Mouse (Mus musculus) limb, embryonic 11.5 days (tissue): ENCODE data around the gene Zc3h8. TPM values are rescaled to one million over a fixed set of nuclear protein-coding genes. Genes with fewer than 3 reads are reported as not detected.

ENCODE experiments used
- ATAC-seq: fragments of 200-750 bp; cut with Nextera tagmentation; 2 replicates; pipeline ENCODE4 v1.8.0; 2017; ENCODE audit warnings: low read depth; ENCODE audit not compliant: insufficient number of reproducible peaks, low FRiP score, low TSS enrichment
- DNase-seq: peaks from one replicate; pipeline ENCODE4 v3.0.0-alpha.2; 2015; ENCODE audit warnings: low spot score
- H3K27ac ChIP-seq: fragments of 300-500 bp; sonication (generic); replicated peaks from 2 replicates; pipeline ENCODE4 v1.5.1; 2014; ENCODE audit warnings: low read depth, mild to moderate bottlenecking, low read length
- H3K27me3 ChIP-seq: fragments of 300-500 bp; sonication (generic); 2 replicates; pipeline ENCODE4 v1.6.1; 2014; ENCODE audit warnings: mild to moderate bottlenecking, low read length, mixed read lengths; ENCODE audit not compliant: control insufficient read depth, insufficient read depth
- H3K36me3 ChIP-seq: fragments of 300-500 bp; sonication (generic); 2 replicates; pipeline ENCODE4 v1.6.1; 2014; ENCODE audit warnings: mild to moderate bottlenecking, low read length, moderate library complexity, mixed read lengths; ENCODE audit not compliant: control insufficient read depth, insufficient read depth
- H3K4me1 ChIP-seq: fragments of 300-500 bp; sonication (generic); 2 replicates; pipeline ENCODE4 v1.6.1; 2014; ENCODE audit warnings: low read length, mixed read lengths; ENCODE audit not compliant: control insufficient read depth, insufficient read depth
- H3K4me2 ChIP-seq: fragments of 300-500 bp; sonication (generic); 2 replicates; pipeline ENCODE4 v1.6.1; 2014; ENCODE audit warnings: low read depth, mild to moderate bottlenecking, moderate library complexity; ENCODE audit not compliant: severe bottlenecking
- H3K4me3 ChIP-seq: fragments of 300-500 bp; sonication (generic); 2 replicates; pipeline ENCODE4 v1.5.1; 2014; ENCODE audit warnings: low read depth, low read length
- H3K9ac ChIP-seq: fragments of 300-500 bp; sonication (generic); 2 replicates; pipeline ENCODE4 v1.6.1; 2014; ENCODE audit warnings: mild to moderate bottlenecking, low read length
- H3K9me3 ChIP-seq: fragments of 300-500 bp; sonication (generic); 2 replicates; pipeline ENCODE4 v1.6.1; 2016; ENCODE audit warnings: low read length; ENCODE audit not compliant: control insufficient read depth
- WGBS: fragments of 180-500 bp; shearing (Covaris S2); extraction: QIAGEN DNeasy Blood & Tissue Kit; methylation state at CpG from one replicate; pipeline ENCODE4 v1.1.7; 2014; 5-methylcytosine and 5-hydroxymethylcytosine counted together
- microRNA-seq: library from miRNA; unstranded; fragments of <30 nt; microRNA quantifications from one replicate; pipeline ENCODE4, GENCODE M21; 2016
- polyA plus RNA-seq: library from polyadenylated mRNA; unstranded; fragments of >200 nt; fragmentation: Nextera tagmentation; extraction: Ambion mirVana; gene quantifications from 2 replicates; pipeline ENCODE4 v1.2.1, GENCODE M21; 2014

Gene Zc3h8
- polyA plus RNA-seq, 1 experiment from 2014 or later = 8.5 TPM

DNA sequence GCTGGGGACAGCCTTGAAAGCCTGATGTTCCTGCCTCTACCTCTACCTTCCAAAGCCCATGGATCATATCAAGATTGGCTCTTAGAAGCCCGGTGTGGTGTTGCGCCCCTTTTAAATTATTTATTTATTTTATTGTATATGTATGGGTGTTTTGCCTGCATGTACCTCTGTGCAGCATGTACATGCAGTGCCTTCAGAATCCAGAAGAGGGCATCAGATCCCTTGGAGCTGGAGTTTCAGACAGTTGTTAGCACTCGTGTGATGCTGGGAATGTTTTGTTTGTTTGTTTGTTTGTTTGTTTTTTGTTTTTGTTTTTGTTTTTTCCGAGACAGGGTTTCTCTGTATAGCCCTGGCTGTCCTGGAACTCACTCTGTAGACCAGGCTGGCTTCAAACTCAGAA is 62.6 kb downstream of the Zc3h8 start:
- no peak overlapping the region for H3K9ac ChIP-seq
- H3K27me3 ChIP-seq = no peaks in the 10 kb centered on the region
- H3K4me3 ChIP-seq = no peak overlapping the region
- H3K4me2 ChIP-seq = no peak overlapping the region
- ATAC-seq = no peak
- no peaks in the 10 kb centered on the region for H3K4me1 ChIP-seq
- 82% methylated on average over 4 of the region's 4 CpGs for WGBS
- H3K27ac ChIP-seq = no peak overlapping the region
- DNase-seq = no peak
- no peaks in the 10 kb centered on the region for H3K36me3 ChIP-seq
- H3K9me3 ChIP-seq = no peaks in the 10 kb centered on the region

Small RNA genes lying within 50 kb of the gene (microRNA-seq; reads per million reads assigned to microRNA genes)
- gene Gm22859 = not detected

Other genes with a start within 250 kb of the Zc3h8 start
- 22.5 and 23.8 TPM in 2 replicates for gene Mertk, start 245.1 kb downstream of the Zc3h8 start, polyA plus RNA-seq
- 24.9 and 25.1 TPM in 2 replicates for gene Tmem87b, start 126.0 kb downstream of the Zc3h8 start, polyA plus RNA-seq
- 1.5 and 2.2 TPM in 2 replicates for gene Fbln7, start 81.1 kb downstream of the Zc3h8 start, polyA plus RNA-seq
- 1.7 and 1.9 TPM in 2 replicates for gene Zc3h6, start 23.3 kb upstream of the Zc3h8 start, polyA plus RNA-seq
- 23.4 and 23.7 TPM in 2 replicates for gene Gm10762, start 23.6 kb upstream of the Zc3h8 start, polyA plus RNA-seq
- gene Vinac1, start 104.1 kb upstream of the Zc3h8 start, polyA plus RNA-seq = 0.17 TPM in 1 of 2 replicates, not detected in the other
- 16.8 and 17.1 TPM in 2 replicates for gene Ttl, start 121.9 kb upstream of the Zc3h8 start, polyA plus RNA-seq
- gene Polr1b, start 156.9 kb upstream of the Zc3h8 start, polyA plus RNA-seq = 23.0 and 30.2 TPM in 2 replicates
- gene Chchd5, start 185.6 kb upstream of the Zc3h8 start, polyA plus RNA-seq = 29.5 and 30.9 TPM in 2 replicates